Mouse (Mus musculus): Measurements from ENCODE around the gene Farsa.

DNA sequence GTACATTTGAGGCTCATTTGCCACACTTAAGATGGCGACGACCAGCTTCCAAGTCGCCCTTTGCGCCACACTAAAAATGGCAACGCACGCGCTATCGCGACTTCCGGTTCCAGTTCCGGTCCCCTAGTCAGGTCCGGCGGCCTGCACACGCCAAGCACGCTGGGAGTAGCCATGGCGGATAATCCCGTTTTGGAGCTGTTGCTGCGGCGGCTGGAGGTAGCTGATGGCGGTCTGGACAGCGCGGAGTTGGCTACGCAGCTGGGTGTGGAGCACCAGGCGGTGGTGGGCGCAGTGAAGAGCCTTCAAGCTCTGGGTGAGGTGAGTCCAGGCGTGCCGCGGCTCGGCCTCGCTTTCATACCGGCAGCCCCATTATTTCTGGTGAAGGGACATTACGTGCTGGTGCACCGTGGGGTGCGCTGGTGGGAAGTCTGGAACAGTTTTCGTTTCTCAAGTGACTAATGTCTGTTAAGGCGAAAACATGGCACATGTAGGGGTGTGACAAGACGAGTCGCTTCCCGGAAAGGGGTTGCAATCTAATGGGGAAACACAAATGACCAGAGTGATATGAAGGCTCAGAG is at the start of gene Farsa:
- TF ChIP-seq POLR2A (IDR thresholded peaks at IDR 0.05; ENCODE audit: extremely low read depth, insufficient read depth, low read length) (peak; percentile 85), CTCF (IDR thresholded peaks at IDR 0.05; ENCODE audit: low read depth, low read length) (no peak)

All from liver, adult 2 months (tissue).